Mouse (Mus musculus) cortical plate, adult 2 months (tissue): ENCODE measurements around the gene P3h1.

Source experiments
- CTCF ChIP-seq: fragments of 200-500 bp; IDR thresholded peaks from 2 replicates; pipeline ENCODE4 v1.5.1; 2011; ENCODE audit warnings: mild to moderate bottlenecking, control low read depth, low read length; ENCODE audit not compliant: insufficient read depth; ENCODE audit errors: extremely low read depth
- POLR2A ChIP-seq: fragments of 200-500 bp; IDR thresholded peaks from 2 replicates; pipeline ENCODE4 v1.6.1; 2011; ENCODE audit warnings: mild to moderate bottlenecking, low read length, control low read depth; ENCODE audit not compliant: insufficient read depth; ENCODE audit errors: extremely low read depth

DNA sequence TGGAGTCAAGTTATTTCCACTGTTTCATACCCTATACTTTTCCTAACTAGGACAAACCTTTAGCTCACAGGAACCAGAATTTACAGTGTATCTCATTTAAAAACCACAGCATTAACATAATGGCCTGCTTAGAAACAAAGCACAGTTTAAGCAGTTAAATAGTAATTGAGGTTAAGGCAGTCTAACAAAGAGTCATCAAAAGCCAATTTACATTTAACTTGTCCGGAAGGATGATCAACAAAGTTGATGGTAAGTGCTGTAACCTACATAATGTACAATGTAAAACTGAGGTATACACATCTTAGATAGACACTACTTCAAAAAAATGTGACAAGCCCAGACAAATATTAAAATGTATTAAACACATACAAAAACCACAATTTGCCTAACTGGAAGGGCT, 59.2 kb downstream of the P3h1 start:
- no peak for TF ChIP-seq CTCF
- TF ChIP-seq POLR2A, result no peak
